Mouse (Mus musculus) bone marrow, adult 2 months (tissue): ENCODE results near the gene Iqsec3.

Experiments
- CTCF ChIP-seq: fragments of 200-500 bp; IDR thresholded peaks from 2 replicates; pipeline ENCODE4 v1.5.1; 2011; ENCODE audit warnings: low read length, control low read depth; ENCODE audit not compliant: control insufficient read depth, insufficient read depth
- POLR2A ChIP-seq: fragments of 200-500 bp; IDR thresholded peaks from 2 replicates; pipeline ENCODE4 v1.6.1; 2011; ENCODE audit warnings: low read depth, mild to moderate bottlenecking, control low read depth, low read length, borderline replicate concordance; ENCODE audit not compliant: control insufficient read depth

DNA sequence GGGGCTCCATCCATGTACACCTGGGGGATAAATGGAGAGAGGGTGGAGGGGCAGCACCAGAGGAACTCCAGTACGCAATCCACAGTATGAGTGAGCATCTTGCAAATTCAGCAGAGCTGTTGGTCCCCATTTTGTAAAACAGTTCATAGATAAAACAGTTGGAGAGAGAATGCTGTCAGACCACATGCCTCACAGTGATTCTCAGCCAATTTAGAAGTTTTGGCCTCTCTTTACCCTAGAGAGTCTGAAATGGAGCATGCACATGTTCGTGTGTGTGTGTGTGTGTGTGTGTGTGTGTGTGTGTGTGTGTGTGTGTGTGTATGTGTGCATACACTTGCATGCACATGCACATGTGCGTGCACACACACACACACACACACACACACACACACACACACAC lies 148.2 kb downstream of the Iqsec3 start:
- TF ChIP-seq POLR2A = no peak
- TF ChIP-seq CTCF = no peak
